Mouse (Mus musculus) liver, adult 2 months (tissue): ENCODE data around the gene Pus7l.

ENCODE experiments used
- CTCF ChIP-seq: fragments of 200-500 bp; IDR thresholded peaks from 2 replicates; pipeline ENCODE4 v1.5.1; 2011; ENCODE audit warnings: low read depth, low read length, control low read depth
- POLR2A ChIP-seq: fragments of 200-500 bp; IDR thresholded peaks from 2 replicates; pipeline ENCODE4 v1.6.1; 2011; ENCODE audit warnings: low read length, control low read depth; ENCODE audit not compliant: insufficient read depth; ENCODE audit errors: extremely low read depth

- TF ChIP-seq CTCF (no peak), POLR2A (no peak)
These were observed 10.4 kb downstream of the Pus7l start for GRCm38 (mm10) chr15:94532956-94533355.
